Mouse (Mus musculus): ENCODE data around the gene Fbrs.
"Not testable (repeated sequence)": the region's sequence is repeated elsewhere in the genome, so short reads cannot be mapped to it uniquely, and the experiment has no call there.

The Fbrs gene

DNA sequence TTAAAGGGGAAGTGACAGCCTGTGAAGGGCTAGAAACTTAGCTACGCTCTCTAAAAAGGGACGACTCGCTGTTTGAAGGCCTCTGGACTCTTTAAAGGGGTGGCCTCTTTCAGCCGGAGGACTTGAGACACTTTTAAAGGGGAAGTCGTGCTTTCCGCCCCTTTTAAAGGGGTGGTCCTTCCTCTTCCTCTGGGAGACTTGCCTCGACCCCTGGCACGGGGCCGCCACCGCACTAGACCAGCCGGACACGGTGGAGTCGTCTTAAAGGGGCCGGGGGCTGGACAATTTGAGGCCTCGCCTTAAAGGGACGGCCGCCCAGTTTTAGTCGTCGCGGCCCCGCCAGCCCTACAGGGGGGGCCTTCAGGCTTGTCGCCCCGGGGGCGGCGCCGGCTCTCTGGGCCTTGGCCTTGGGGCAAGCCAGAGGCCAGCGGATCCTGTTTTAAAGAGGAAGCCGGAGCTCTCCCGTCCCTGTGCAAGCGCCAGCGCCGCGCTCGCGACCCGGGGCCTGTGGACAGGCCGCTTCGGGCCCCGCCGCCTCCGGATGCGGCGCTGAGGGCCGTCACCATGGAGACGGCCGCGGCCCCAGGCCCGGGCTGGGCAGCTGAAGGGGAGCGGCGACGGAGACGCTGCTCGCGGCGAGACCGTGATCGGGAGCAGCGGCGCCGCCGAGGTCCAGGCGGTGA is at the start of gene Fbrs:
Fbrs (plus strand) TSS at position 565 of the 683 bp plus-strand sequence.
- peak; percentile 94 for DNase-seq (ENCODE audit: low read depth)

DNA sequence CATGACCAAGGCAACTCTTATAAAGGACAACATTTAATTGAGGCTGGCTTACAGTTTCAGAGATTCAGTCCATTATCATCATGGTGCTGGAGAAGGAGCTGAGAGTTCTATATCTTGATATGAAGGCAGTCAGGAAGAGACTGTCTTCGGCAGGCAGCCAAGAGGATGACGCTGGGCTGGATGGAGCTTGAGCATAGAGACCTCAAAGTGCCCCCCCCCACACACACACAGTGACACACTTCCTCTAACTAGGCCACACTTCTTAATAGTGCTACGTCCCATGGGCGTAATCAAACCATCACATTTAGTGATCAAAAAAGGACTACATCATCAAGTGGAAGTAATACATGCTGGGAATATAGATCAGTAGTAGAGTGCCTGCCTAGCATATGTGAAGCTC is 43.8 kb upstream of the Fbrs start:
- no peak for DNase-seq (ENCODE audit: low read depth)

DNA sequence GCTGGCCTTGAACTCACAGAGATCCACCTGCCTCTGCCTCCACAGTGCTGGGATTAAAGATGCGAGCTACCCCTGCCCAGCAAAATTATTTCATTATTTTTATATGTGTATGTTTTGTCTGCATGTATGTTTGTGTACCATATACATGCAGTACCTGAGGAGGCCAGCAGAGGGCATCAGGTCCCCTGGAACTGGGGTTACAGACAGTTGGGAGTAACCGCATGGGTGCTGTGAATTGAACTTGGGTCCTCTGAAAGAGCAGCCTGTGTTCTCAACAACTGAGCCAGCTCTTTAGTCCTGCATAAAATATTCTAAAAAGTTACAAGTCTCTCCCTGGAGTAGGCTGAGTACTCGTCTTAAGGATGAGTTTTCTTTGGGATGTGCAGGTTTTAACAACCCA is 41.3 kb upstream of the Fbrs start:
- no peak for DNase-seq (ENCODE audit: low read depth)

DNA sequence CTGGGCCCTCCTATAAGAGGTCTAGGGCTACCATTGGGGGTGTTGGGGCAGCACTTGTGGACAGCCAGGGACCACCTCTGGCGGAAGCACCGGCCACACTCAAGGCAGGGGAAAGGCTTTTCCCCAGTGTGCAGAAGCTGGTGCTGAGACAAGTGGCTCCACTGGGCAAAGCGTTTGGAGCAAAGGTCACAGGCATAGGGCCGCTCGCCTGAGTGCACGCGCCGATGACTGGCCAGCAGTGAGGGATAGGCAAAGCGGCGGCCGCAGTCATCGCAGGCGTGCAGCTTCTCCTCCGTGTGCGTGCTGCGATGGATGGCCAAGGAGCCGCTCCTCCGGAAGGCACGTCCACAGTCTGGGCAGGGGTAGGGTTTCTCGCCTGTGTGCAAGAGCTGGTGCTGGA is 35.0 kb upstream of the Fbrs start:
- no peak for DNase-seq (ENCODE audit: low read depth)

- DNase-seq (ENCODE audit: low read depth): peak; percentile 97
Measured at GRCm38 (mm10) chr7:127448521-127449300, 30.3 kb upstream of the Fbrs start, which contains the start of gene Zfp689. Gene Zfp689, minus strand, starts transcription at chr7:127449158.

- DNase-seq (ENCODE audit: low read depth): no peak
Measured at GRCm38 (mm10) chr7:127449966-127450365, 29.0 kb upstream of the Fbrs start.

- DNase-seq (ENCODE audit: low read depth): no peak
Measured at GRCm38 (mm10) chr7:127453056-127453455, 25.9 kb upstream of the Fbrs start.

GRCm38 (mm10) chr7:127454905-127455304 is 24.1 kb upstream of the Fbrs start:
- no peak for DNase-seq (ENCODE audit: low read depth)

DNA sequence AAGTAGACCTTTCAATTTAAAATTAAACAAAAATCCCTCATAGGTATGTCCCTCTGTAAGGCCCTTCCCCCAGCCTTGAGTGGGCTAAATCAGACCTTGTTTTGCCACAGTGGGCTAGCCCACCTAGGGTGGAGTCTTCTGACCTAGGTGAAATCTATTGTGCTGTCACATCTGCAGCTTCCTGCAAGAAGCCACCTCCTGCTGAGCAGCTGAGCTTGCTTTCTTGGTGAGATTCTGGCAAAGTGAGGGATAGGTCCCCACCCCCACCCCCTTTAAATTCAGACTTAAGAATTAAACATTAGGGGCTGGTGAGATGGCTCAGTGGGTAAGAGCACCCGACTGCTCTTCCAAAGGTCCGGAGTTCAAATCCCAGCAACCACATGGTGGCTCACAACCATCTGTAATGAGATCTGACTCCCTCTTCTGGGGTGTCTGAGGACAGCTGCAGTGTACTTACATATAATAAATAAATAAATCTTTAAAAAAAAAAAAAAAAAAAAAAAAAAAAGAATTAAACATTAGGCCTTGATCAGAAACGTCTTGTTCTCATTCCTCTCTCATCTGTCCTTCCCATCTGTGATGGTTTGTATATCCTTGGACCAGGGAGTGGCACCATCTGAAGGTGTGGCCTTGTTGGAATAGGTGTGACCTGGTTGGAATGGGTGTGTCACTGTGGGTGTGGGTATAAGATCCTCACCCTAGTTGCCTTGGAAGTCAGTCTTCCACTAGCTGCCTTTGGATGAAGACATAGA is 20.5 kb upstream of the Fbrs start:
- DNase-seq (ENCODE audit: low read depth): not testable (repeated sequence)

DNA sequence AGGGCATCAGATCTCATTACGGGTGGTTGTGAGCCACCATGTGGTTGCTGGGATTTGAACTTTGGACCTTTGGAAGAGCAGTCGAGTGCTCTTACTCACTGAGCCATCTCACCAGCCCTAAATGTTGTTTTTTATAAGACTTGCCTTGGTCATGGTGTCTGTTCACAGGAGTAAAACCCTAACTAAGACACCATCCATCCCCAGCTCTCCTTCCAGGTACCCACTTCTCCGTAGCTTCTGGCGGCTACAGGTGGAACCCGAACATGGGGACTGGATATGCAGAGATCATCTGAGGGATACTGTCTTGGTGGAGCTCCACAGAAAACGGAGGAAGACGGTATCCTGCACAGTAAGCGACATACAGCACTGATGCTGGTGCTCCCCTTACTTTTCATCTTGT is 19.7 kb upstream of the Fbrs start, which contains the start of gene Prr14:
Prr14 (plus strand) TSS at position 301 of the 400 bp plus-strand sequence.
- not testable (repeated sequence) for DNase-seq (ENCODE audit: low read depth)

- no peak for DNase-seq (ENCODE audit: low read depth)
Measured at GRCm38 (mm10) chr7:127465191-127465590, 13.8 kb upstream of the Fbrs start.

GRCm38 (mm10) chr7:127465670-127466069 is 13.3 kb upstream of the Fbrs start:
- DNase-seq (ENCODE audit: low read depth): not testable (repeated sequence)

GRCm38 (mm10) chr7:127466606-127467005 is 12.4 kb upstream of the Fbrs start:
- DNase-seq (ENCODE audit: low read depth): no peak

DNA sequence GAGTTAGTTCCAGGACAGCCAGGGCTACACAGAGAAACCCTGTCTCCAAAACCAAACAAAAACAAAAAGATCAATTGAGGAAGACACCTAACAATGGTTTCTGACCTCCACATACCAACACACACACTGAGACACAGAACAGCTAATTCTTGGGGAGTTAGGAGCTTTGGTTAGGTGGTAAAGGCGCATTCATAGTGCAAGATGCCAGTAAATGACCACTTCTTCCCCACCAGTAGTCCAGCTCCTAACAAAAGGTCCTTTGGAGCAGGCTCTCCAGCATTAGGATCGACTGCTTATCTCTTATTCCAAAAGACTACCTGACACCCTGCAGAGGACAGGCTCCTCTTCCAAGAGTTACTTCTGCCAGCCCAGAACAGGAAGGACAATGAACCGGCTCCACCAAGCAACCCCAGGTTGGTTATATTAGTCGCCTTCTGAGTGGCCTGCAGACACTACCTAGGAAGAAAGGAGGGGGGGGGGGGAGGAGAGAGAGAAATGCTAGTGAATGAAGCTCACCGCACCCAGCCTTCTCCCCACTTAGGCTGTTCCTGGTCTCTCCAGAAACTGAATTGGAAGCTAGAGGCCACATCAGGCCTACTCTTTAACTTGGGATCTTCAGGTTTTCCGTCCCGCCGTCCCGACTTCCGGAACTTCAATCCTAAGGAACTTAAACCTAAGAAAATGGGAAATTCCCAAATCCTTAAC is 8.8 kb upstream of the Fbrs start:
- DNase-seq (ENCODE audit: low read depth): no peak

GRCm38 (mm10) chr7:127470743-127471645 is 8.0 kb upstream of the Fbrs start:
- peak; percentile 90 for DNase-seq (ENCODE audit: low read depth)

- DNase-seq (ENCODE audit: low read depth): no peak
Measured at GRCm38 (mm10) chr7:127471646-127472010, 7.4 kb upstream of the Fbrs start.

GRCm38 (mm10) chr7:127472060-127472459 is 6.9 kb upstream of the Fbrs start:
- DNase-seq (ENCODE audit: low read depth): no peak

DNA sequence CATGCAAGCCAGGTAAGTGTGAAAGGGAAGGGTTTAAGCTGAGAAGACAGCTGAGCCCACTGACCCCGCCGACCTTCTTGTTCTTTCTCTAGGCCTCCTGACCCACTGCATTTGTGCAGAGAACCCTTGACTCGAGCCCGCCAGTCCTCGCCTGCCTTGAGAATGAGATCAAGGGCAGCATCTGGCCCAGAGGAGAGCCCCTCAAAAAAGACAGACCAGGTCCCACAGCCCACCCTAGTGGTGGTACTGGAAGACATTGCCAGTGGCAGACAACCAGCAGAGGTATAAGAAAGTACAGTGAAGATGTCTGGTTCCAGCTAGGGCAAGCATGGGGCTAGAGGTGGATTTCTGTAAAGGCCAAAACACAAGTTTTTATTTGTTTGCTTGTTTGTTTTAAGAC is 5.3 kb upstream of the Fbrs start:
- DNase-seq (ENCODE audit: low read depth): no peak

DNA sequence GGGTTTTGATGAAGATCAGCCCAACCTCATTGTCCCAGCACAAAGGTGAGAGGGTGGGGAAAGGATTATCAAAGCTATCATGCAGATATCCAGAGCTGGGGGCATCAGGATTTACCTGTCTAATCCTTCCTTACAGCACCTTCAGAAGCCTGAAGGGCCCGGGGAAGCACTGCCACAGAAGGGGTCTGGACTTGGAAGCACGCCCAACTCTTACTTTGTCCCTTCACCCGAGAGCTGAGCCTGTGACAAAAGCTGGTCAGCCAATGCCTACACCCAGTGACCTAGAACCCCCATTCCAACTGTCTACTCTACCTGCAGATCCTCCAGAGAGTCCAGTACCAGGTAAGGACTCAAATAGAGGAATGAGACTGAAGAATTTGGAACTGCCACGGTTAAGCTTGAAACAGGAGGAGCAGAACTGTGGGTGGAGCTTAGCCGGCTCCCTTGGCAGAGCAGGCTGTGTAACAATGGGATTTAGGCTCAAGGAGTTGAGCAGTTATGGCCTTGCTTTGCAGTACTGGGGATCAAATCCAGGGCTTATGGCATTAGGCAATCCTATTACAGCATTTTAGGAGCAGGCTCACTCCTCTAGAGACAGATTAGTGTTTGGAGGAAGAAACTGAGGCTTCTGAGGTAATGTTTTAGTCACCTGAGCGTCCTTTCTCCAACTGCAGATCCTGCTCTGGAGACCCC is 4.5 kb upstream of the Fbrs start:
- no peak for DNase-seq (ENCODE audit: low read depth)

GRCm38 (mm10) chr7:127475186-127475740 is 3.7 kb upstream of the Fbrs start:
- no peak for DNase-seq (ENCODE audit: low read depth)
